Mouse (Mus musculus) C2C12 (cell line): ENCODE results near the gene Cstf1.

ENCODE experiments used
- CTCF ChIP-seq: IDR thresholded peaks from one replicate; pipeline ENCODE4 v1.5.1; 2011; ENCODE audit not compliant: control insufficient read depth, insufficient read depth, insufficient read length
- MAX ChIP-seq: IDR thresholded peaks from one replicate; pipeline ENCODE4 v1.6.1; 2011; ENCODE audit warnings: mild to moderate bottlenecking, control low read depth
- MYOG ChIP-seq: IDR thresholded peaks from one replicate; pipeline ENCODE4 v1.6.1; 2011; ENCODE audit not compliant: control insufficient read depth, insufficient read length; ENCODE audit errors: extremely low read depth
- USF1 ChIP-seq: IDR thresholded peaks from one replicate; pipeline ENCODE4 v1.6.1; 2011; ENCODE audit warnings: low read depth, mild to moderate bottlenecking, control low read depth, moderate library complexity

DNA sequence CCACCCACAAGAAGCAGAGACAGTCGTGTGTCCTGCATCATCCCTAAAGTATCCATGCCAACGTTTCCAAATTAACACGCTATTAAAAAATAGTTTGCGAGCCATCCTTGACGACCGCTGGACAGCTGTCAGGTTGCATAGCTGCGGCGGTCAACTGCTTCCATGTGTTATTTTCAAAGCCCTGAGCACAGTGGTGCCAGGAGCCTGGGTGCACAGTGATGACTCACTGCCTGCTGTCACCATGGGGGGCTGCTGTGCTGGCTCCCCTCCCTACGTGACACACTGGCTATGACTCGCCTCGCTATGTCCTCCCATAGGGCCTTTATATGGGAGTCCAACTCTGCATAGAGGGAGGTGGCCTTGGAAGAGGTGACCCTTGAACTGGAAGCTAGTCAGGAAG, 40.6 kb downstream of the Cstf1 start:
- TF ChIP-seq MYOG (no peak), CTCF (no peak), MAX (no peak), USF1 (no peak)
